Mouse (Mus musculus) gastrocnemius, postnatal 4 days (tissue): ENCODE measurements around the gene C130074G19Rik. TPM values are rescaled to one million over a fixed set of nuclear protein-coding genes. Genes with fewer than 3 reads are reported as not detected.

Experiments
- DNase-seq, 2 experiments: peaks; one replicate each; pipeline ENCODE4 v3.0.0; 2021 to 2022; ENCODE audit warnings: low spot score in 2 of 2, mixed read lengths in 2 of 2
- long read RNA-seq, 2 experiments: library from polyadenylated mRNA; stranded (forward); transcript quantifications; one replicate each; pipeline ENCODE4 v2.0.0; 2021
- total RNA-seq, 2 experiments: library from RNA; stranded (reverse); gene quantifications; 2 replicates each; pipeline ENCODE4 v1.2.3; 2021

The C130074G19Rik gene
- total RNA-seq, result 10 to 100 TPM; 28.7 to 30.8 TPM
- long read RNA-seq, experiment 1, partial matches to known transcripts, result 0 of 2 reads
- long read RNA-seq, experiment 1, other reads (novel, unspliced or antisense), result 2 of 2 reads
- long read RNA-seq, experiment 2, partial matches to known transcripts, result 0 of 4 reads
- long read RNA-seq, experiment 2, other reads (novel, unspliced or antisense), result 4 of 4 reads

GRCm38 (mm10) chr1:184882281-184883268, at the start of gene C130074G19Rik:
C130074G19Rik (minus strand) TSS chr1:184883218.
- peak; percentile 46 to 69 for DNase-seq

GRCm38 (mm10) chr1:184931097-184931496, 48.1 kb upstream of the C130074G19Rik start:
- DNase-seq, result no peak

GRCm38 (mm10) chr1:184928382-184928781, 45.4 kb upstream of the C130074G19Rik start:
- DNase-seq, result no peak

GRCm38 (mm10) chr1:184927911-184928310, 44.9 kb upstream of the C130074G19Rik start:
- no peak for DNase-seq

- DNase-seq, result peak in 1 of 2 experiments; percentile 61
Observed at GRCm38 (mm10) chr1:184922824-184923223, 39.8 kb upstream of the C130074G19Rik start.

- DNase-seq, result no peak
Observed at GRCm38 (mm10) chr1:184920057-184920456, 37.0 kb upstream of the C130074G19Rik start.

- DNase-seq, result no peak
Observed at GRCm38 (mm10) chr1:184918227-184918888, 35.3 kb upstream of the C130074G19Rik start.

- no peak for DNase-seq
Observed at GRCm38 (mm10) chr1:184912336-184912735, 29.3 kb upstream of the C130074G19Rik start.

- no peak for DNase-seq
Observed at GRCm38 (mm10) chr1:184911861-184912260, 28.8 kb upstream of the C130074G19Rik start.

GRCm38 (mm10) chr1:184908558-184908957, 25.5 kb upstream of the C130074G19Rik start:
- DNase-seq, result no peak

- no peak for DNase-seq
Observed at GRCm38 (mm10) chr1:184905904-184906745, 23.1 kb upstream of the C130074G19Rik start.

- no peak for DNase-seq
Observed at GRCm38 (mm10) chr1:184905371-184905770, 22.4 kb upstream of the C130074G19Rik start.

- no peak for DNase-seq
Observed at GRCm38 (mm10) chr1:184903697-184904096, 20.7 kb upstream of the C130074G19Rik start.

GRCm38 (mm10) chr1:184902886-184903285, 19.9 kb upstream of the C130074G19Rik start:
- no peak for DNase-seq

- no peak for DNase-seq
Observed at GRCm38 (mm10) chr1:184897350-184897749, 14.3 kb upstream of the C130074G19Rik start.

GRCm38 (mm10) chr1:184891998-184892397, 9.0 kb upstream of the C130074G19Rik start:
- DNase-seq, result no peak

GRCm38 (mm10) chr1:184889454-184889853, 6.4 kb upstream of the C130074G19Rik start:
- no peak for DNase-seq

- no peak for DNase-seq
Observed at GRCm38 (mm10) chr1:184886160-184886559, 3.1 kb upstream of the C130074G19Rik start.

GRCm38 (mm10) chr1:184881861-184882260, 1.2 kb downstream of the C130074G19Rik start:
- DNase-seq, result no peak

GRCm38 (mm10) chr1:184881211-184881610, 1.8 kb downstream of the C130074G19Rik start:
- no peak for DNase-seq

- no peak for DNase-seq
Observed at GRCm38 (mm10) chr1:184878860-184879259, 4.2 kb downstream of the C130074G19Rik start.
